Mouse (Mus musculus) olfactory bulb, adult 2 months (tissue): ENCODE measurements around the gene Xrcc3. TPM values are rescaled to one million over a fixed set of nuclear protein-coding genes. Genes with fewer than 3 reads are reported as not detected.

Experiments
- H3K27ac ChIP-seq: fragments of 200-500 bp; 2 replicates; pipeline ENCODE4 v1.5.1; 2012; ENCODE audit warnings: low read depth, low read length; ENCODE audit not compliant: insufficient read depth
- H3K4me1 ChIP-seq: fragments of 200-500 bp; 2 replicates; pipeline ENCODE4 v1.6.1; 2012; ENCODE audit warnings: low read length; ENCODE audit not compliant: control insufficient read depth, insufficient read depth
- H3K4me3 ChIP-seq: fragments of 200-500 bp; 2 replicates; pipeline ENCODE4 v1.5.1; 2012; ENCODE audit warnings: mild to moderate bottlenecking, low read depth, low read length, moderate library complexity; ENCODE audit not compliant: insufficient read depth
- CTCF ChIP-seq: fragments of 200-500 bp; IDR thresholded peaks from 2 replicates; pipeline ENCODE4 v1.5.1; 2012; ENCODE audit warnings: low read depth, mild to moderate bottlenecking, low read length, moderate library complexity; ENCODE audit not compliant: insufficient read depth
- POLR2A ChIP-seq: fragments of 200-500 bp; IDR thresholded peaks from 2 replicates; pipeline ENCODE4 v1.6.1; 2012; ENCODE audit warnings: mild to moderate bottlenecking, low read depth, low read length, moderate library complexity; ENCODE audit not compliant: insufficient read depth
- WGBS: fragments of 180-500 bp; shearing (Covaris S2); methylation state at CpG from one replicate; pipeline ENCODE4 v1.1.7; 2018; 5-methylcytosine and 5-hydroxymethylcytosine counted together
- polyA plus RNA-seq: library from polyadenylated mRNA; stranded (reverse); fragments of >200 nt; gene quantifications from 2 replicates; pipeline ENCODE4 v1.2.4, GENCODE M21; 2012; ENCODE audit warnings: low replicate concordance; ENCODE audit not compliant: missing spikeins, insufficient read depth, insufficient read length

Gene Xrcc3
- polyA plus RNA-seq, 1 experiment, result not detected

DNA sequence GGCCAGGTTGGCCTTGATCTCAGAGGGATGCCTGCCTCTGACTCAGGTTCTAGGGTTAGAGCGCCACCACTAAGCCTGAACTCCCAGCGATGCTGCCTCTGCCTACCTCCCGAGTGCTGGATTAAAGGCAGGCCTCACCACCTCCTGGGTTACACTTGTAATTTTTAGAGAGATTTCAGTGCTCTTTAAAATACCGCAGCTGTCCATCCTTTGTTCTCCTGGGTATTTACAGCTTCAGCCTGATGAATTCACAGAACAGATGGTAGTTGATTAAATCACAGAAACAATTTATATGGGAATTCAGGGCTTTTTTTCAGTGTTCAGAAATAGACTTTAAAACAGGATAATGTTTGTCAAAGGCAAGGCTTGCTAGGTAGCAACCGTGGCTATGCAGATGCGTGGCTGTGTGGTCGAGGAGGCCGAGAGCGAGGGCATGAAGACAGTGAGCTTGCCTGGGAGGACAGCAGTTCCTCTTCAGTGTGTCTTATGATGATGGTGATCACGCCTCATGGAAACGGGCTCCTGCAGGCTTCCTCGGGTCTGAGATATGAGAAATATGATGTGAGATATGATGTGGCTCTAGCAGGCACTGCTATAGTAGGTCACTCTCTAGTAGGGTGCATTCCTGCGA is 22.1 kb downstream of the Xrcc3 start:
- peak overlapping the region; percentile 64 for H3K27ac ChIP-seq
- WGBS, result 63% methylated on average over 13 of the region's 13 CpGs
- no peak for TF ChIP-seq POLR2A
- no peak for TF ChIP-seq CTCF

DNA sequence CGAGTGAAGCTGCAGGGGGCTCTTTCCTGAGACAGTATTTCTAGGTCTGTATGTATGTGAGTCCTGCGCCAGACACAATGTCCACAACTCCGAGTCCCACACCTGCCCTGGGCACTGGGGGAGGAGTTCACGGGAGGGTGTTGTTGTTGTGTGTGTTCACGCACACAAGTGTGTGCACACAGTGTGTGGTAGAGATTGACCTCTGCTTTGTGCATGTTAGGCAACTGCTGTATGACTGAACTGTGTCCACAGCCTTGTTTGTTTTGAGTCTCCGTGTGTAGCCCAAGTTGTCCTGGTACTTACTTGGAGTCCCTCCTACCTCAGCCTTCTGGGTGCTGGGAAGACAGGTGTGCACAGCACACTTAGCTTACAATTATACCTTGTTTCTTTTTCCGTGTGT is 23.0 kb downstream of the Xrcc3 start:
- Histone ChIP-seq H3K4me3 (no peak overlapping the region), H3K27ac (no peak overlapping the region), H3K4me1 (peaks cover 33% of the 10 kb centered on the region)
- TF ChIP-seq POLR2A (no peak), CTCF (no peak)
- whole genome bisulfite sequencing, result 90% methylated on average over 7 of the region's 7 CpGs

More for the DNA sequence above, 22.1 kb downstream of the Xrcc3 start:
- Histone ChIP-seq H3K4me1 (peaks cover 34% of the 10 kb centered on the region), H3K4me3 (no peak overlapping the region)

DNA sequence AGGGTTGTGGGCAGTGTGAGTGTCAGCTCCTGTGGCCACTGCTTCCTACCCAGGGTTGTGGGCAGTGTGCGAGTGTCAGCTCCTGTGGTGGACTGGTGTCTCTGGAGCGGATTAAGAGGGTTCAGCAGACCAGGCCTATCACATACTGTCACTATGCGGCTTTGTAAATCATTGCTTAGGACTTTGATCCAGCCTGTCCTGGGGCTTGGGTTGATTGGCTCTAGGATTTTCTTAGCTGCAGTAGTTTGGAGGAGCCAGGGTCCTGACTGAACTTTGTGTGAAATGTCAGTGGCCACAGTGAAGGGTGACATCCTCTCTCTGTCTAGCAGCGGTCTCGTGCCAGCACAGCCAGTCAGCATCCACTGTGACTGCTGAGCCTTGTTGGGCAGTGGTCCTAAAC is 23.6 kb downstream of the Xrcc3 start:
- Histone ChIP-seq H3K4me1 (peaks cover 27% of the 10 kb centered on the region), H3K27ac (no peak overlapping the region), H3K4me3 (no peak overlapping the region)
- TF ChIP-seq CTCF (no peak), POLR2A (no peak)
- 91% methylated on average over 5 of the region's 5 CpGs for WGBS

DNA sequence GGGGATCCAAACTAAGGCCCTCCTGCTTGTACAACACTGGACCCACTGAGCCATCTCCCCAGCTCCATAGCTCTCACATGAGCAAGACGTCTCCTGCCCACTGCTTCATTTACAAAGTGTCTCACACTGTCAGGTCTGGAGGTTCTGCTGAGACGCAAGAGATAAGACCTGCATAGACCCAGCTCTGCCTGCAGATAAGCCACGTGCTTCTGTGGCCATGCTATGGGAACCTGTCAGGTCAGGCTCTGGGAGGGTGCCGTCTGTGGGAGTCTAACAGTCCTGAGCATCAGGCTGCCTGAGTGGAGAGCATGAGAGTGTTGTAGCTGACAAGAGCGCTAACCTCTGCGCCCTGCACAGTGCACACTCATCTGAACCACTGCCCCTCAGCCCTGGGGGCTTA is 26.7 kb downstream of the Xrcc3 start:
- Histone ChIP-seq H3K4me3 (no peak overlapping the region), H3K27ac (no peak overlapping the region), H3K4me1 (peaks cover 10% of the 10 kb centered on the region)
- 94% methylated on average over 6 of the region's 6 CpGs for WGBS
- TF ChIP-seq POLR2A (no peak), CTCF (no peak)

DNA sequence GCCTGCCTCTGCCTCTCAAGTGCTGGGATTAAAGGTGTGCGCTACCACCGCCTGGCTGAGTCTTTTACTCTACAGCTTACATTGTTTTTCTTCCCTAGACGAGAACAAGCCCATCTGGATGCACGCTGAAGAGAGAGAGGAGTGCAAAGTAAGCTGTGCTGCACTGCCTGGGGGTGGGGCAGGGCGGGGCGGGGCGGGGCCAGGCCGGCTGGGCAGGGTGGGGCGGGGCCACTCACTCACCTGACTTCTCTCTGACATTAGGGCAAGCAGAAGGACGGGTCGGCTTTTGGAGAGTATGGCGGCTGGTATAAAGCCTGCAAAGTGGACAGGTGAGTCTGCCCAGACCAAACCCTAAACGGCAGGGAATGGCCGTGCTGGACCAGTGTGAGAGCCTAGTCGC is 28.5 kb downstream of the Xrcc3 start:
- TF ChIP-seq CTCF (no peak), POLR2A (no peak)
- Histone ChIP-seq H3K4me1 (0 out of 2 replicates have a peak, but pooled peaks cover under 1% of the 10 kb centered on the region), H3K27ac (no peak overlapping the region), H3K4me3 (no peak overlapping the region)
- WGBS, result 71% methylated on average over 15 of the region's 15 CpGs

DNA sequence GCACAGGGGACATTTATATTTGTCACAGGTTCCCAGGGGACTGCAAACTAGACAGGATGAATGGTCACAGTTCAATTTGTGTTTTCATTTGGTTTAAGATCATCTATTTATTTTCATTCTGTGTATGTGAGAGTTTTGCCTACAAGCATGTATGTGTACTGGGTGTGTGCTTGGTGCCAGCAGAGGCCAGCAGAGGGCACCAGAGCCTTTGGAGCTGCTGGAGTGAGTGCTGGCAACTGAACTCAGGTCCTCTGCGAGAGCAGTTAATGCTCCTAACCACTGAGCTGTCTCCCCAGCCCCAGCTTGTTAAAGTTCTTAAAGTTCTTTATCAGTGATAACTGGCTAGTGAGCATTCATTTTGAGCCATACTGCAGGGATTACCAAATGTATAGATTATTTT is 34.1 kb downstream of the Xrcc3 start:
- WGBS, result 100% methylated on average over 1 of the region's 1 CpGs
- Histone ChIP-seq H3K4me1 (peaks cover 7% of the 10 kb centered on the region), H3K27ac (no peak overlapping the region), H3K4me3 (no peak overlapping the region)
- TF ChIP-seq CTCF (no peak), POLR2A (no peak)

DNA sequence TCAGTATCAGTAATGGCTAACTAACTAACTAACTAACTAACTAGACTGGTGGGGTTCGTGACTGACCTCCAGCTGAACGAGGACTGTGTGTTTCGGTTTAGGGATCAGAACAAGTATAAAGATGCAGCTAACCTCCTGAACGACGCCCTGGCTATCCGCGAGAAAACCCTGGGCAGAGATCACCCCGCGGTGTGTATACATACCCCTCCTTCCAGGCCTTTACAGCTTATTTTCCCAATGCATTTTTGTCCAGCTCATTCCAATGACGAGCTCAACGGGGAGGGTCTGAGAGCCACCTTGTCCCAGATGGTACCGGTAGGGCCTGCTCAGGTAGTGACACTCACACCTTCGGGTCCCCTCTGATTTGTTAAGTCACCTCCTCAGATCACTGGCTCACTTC is 35.8 kb downstream of the Xrcc3 start:
- peaks cover 12% of the 10 kb centered on the region for H3K4me1 ChIP-seq
- H3K4me3 ChIP-seq, result no peak overlapping the region
- no peak overlapping the region for H3K27ac ChIP-seq
- TF ChIP-seq POLR2A (no peak), CTCF (no peak)
- WGBS, result 92% methylated on average over 13 of the region's 13 CpGs

DNA sequence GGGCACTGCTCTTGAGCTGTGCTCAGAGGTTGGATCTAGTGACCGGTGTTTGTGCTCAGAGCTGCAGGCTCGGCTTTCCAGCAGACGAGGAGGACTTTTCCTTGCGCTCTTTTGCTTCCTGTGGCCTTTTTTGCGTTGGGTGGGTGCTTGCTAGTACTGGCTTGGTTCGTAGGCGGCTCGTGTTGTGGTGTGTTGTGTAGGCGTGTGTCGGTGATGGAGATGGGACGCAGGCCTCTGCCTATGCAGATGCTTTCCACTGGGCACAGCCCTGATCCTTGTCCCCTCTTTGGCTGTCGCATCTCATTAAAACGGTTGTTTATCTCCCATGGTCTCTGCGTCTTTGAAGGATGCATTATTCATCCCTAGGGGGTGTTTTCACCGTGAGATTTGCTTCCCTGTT is 38.8 kb downstream of the Xrcc3 start:
- Histone ChIP-seq H3K4me3 (no peak overlapping the region), H3K4me1 (peaks cover 21% of the 10 kb centered on the region), H3K27ac (peak overlapping the region; percentile 37; the same call in 1 of the 2 replicates)
- 39% methylated on average over 15 of the region's 15 CpGs for WGBS
- TF ChIP-seq CTCF (no peak), POLR2A (no peak)

DNA sequence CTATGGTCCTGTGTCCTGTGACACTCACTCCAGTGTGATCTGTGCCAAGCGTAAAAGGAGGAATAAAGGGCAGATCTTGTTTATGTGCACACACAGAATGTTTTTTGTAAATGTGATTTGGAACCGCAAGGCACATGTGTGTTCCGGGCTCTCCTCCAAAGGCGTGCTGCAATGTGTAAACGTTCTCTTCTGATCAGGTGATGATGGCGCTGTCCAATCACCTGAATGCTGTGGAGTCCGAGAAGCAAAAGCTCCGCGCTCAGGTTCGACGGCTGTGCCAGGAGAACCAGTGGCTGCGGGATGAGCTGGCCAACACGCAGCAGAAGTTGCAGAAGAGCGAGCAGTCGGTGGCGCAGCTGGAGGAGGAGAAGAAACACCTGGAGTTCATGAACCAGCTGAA is 39.5 kb downstream of the Xrcc3 start:
- 86% methylated on average over 16 of the region's 16 CpGs for WGBS
- H3K27ac ChIP-seq, result 0 out of 2 replicates have a peak overlapping the region, but pooled peaks have one; percentile 37
- H3K4me3 ChIP-seq, result no peak overlapping the region
- TF ChIP-seq CTCF, result no peak
- no peak for TF ChIP-seq POLR2A
- H3K4me1 ChIP-seq, result peaks cover 27% of the 10 kb centered on the region
